Mouse (Mus musculus) left cerebral cortex, postnatal 36 days (tissue): ENCODE measurements around the gene Endov. TPM values are rescaled to one million over a fixed set of nuclear protein-coding genes. Genes with fewer than 3 reads are reported as not detected.

Experiments
- DNase-seq, 2 experiments: peaks; one replicate each; pipeline ENCODE4 v3.0.0; 2021 to 2022; ENCODE audit warnings: low spot score in 2 of 2, mixed read lengths in 1 of 2
- intact Hi-C: fragments of 180-260 bp; cut with DNase I; formaldehyde crosslinking; loops from one replicate; pipeline ENCODE4 v1.15.1; 2025
- total RNA-seq, 2 experiments: library from RNA; stranded (reverse); gene quantifications; 2 replicates each; pipeline ENCODE4 v1.2.3; 2021

Gene Endov
- 10 to 100 TPM; 30.6 to 31.0 TPM for total RNA-seq

DNA sequence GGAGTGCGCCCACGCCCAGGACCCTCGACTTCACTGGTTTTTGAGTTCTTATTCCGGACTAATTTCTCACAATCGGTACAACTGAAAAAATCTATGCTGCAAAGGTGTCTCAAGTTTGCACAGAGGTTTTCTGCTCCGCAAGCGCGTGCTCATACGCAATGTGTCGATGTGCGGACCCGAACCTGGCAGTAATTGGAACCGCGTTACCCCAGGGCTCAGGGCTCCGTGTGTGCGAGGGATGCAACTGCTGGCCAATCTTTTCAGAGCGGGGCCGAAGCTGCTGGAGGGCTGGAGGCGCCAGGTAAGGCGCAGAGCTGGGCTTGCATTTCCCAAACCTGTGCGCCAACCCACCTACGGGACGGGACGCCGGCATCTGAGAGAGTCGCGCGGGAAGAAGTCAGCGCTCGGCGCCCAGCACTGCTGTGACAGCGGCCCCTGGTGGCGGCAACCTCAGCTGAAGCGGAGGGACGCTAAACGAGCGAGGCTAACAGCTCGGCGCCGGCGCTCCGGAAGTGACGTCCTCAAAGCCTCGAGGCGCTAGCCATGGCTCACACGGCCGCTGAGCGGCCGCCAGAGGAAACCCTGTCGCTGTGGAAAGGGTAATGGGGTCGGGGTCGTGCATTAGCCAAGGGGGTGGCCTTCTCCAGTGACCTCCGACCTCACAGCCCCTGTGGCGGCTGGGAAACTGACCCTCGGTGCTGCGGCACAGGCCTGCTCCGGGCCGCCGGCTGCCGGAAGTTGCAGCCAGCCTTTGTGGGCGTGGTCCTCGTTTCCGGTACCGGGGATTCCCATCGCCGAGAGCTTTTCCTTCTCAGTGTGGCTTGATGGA, at the start of gene Endov:
TSS of gene Endov (plus strand) at position 487 of the 829 bp plus-strand sequence.
- intact Hi-C loops: loop anchor here (2.0 kb wide), 1 partner anchor 192 kb away; no protein-coding TSS in a partner anchor
- peak; percentile 99 for DNase-seq

DNA sequence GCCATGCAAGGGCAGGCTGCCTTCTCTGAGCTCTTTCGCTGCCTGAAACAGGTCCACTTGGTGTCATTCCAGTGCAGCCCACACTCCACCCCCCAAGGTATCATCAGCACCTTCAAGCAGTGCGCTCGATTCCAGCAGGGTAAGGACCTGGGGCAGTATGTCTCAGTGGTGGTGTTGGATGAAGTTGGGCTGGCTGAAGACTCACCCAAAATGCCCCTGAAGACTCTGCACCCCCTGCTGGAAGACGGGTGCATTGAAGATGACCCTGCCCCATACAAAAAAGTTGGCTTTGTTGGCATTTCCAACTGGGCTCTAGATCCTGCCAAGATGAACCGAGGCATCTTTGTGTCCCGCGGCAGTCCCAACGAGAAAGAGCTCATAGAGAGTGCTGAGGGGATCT, 48.9 kb upstream of the Endov start:
- DNase-seq: no peak
- intact Hi-C loops: no loop called here

GRCm38 (mm10) chr11:119443442-119443841, 47.7 kb upstream of the Endov start:
- intact Hi-C loops: no loop called here
- DNase-seq: no peak

DNA sequence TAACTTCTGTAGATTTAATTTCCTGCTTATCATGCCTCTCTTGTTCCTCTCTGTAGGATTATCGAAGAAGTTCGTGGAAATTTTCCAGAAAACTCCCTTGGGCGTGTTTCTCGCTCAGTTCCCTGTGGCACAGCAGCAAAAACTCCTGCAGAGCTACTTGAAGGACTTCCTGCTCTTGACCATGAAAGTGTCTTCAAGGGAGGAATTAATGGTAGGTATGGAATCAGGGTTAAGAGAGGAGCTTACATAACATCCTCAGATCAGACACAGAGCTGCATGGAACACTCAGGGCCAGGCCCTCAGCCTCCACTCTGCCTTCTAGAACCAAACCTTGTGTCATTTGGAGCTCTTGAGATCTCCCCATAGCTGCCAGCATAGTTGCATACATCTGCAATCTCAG, 35.0 kb upstream of the Endov start:
- intact Hi-C loops: no loop called here
- no peak for DNase-seq

DNA sequence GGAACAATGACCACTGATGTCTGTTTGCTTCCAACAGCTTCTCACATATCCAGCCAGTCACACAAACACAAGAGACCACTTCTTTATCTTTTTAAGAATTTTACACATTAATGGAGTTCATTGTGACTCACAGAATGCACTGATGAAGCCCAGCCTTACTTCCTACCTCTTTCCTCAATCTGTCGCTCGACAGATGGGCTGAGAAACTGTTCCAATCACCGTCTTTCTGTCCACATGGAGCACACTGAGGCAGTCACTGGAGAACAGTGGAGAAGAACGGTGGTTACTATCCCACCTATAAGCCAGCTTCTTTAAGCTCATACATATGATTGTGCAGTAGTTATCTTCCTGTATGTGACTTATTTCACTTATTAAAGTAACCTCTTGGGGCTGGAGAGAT, 13.3 kb upstream of the Endov start:
- intact Hi-C loops: no loop called here
- DNase-seq: no peak

- intact Hi-C loops: loop anchor here (2.0 kb wide), 1 partner anchor 193 kb away; no protein-coding TSS in a partner anchor
- DNase-seq: no peak
Observed at GRCm38 (mm10) chr11:119491690-119492087, 542 bp downstream of the Endov start.

GRCm38 (mm10) chr11:119492830-119493229, 1.7 kb downstream of the Endov start:
- intact Hi-C loops: no loop called here
- no peak for DNase-seq

- intact Hi-C loops: no loop called here
- no peak for DNase-seq
Observed at GRCm38 (mm10) chr11:119493516-119493915, 2.4 kb downstream of the Endov start.

DNA sequence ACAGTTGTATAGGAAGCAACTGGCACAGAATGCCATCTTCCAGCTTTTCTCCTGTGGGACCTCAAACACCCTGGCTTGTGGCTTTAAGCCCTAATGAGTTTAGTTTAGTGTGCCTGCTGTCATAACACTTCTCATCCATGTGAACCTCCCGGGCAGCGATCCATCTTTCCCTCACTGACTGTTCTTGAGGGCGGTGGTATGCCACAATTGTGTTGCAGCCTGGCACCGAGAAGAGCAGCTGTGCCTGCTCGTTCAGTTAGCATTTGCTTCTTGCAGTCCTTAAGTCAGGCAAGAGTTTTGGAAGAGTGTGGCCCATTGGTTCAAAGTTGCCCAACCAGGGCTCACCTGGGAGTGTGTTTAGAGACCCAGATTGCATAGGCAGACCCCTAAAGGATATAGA, 5.0 kb downstream of the Endov start:
- no peak for DNase-seq
- intact Hi-C loops: no loop called here

DNA sequence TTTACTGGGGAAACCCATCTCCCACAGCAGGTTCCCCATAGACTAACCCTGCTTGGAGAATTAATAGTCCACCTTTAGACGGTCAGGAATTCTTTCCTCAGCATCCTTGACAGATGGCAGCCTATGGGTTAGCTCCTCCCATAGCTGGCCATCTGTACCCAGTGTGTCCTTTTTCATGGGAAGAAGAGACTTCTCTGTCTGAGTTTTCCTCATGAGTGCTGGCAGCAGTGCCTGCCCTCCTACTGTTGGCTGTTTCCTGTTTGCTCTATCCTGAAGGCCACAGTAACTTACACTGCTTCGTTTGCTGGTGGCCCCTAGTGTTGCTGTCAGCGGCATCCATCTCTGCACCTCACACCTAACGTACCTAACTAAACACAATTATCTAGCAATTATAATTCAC, 6.3 kb downstream of the Endov start:
- intact Hi-C loops: no loop called here
- no peak for DNase-seq

DNA sequence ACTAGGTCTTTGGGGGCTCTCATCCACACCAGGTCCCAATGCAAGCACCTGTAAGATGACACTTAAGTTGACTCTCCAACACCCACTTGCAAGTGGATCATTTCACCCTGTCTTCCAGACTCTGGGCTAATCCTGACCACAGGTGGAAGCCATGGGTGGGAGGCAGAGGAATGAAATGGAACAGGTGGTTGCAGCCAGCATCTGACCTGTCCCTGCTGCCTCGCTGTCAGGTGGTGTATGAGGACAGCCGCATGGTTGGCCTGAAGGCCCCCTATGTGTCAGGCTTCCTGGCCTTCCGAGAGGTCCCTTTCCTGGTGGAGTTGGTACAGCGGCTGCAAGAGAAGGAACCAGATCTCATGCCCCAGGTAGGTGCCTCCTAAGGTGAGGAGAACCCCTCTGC, 8.2 kb downstream of the Endov start:
- intact Hi-C loops: no loop called here
- DNase-seq: no peak

- intact Hi-C loops: loop anchor here (5.0 to 10.0 kb wide), 3 partner anchors 102 to 495 kb away; partner anchors contain the start of gene Rptor
- DNase-seq: no peak
Observed at GRCm38 (mm10) chr11:119500011-119500410, 8.9 kb downstream of the Endov start.

DNA sequence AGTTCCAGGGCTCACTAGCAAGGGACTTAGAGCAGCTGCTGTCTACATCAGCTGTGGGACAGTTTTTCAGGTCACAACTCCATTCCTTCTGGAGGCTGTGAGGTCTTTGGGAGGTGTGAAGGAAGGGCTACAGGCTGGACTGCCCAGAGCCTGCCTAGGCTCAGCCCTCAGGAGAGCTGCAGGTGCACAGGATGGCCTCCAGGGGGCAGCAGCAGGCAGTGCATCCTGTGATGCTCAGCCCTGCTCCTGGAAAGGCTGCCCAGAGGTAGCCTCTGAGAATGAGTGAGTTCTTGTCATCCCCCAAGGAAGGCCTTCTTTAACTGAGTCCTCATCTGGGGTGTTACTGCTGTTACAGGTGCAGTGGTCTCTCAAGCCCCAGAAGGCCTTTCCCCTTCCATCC, 12.5 kb downstream of the Endov start:
- DNase-seq: peak; percentile 72 to 74
- intact Hi-C loops: loop anchor here (1.0 to 10.0 kb wide), 4 partner anchors 99 to 491 kb away; partner anchors contain the start of gene Rptor

GRCm38 (mm10) chr11:119506386-119506785, 15.2 kb downstream of the Endov start:
- DNase-seq: no peak
- intact Hi-C loops: loop anchor here (10.0 kb wide), 1 partner anchor 488 kb away; no protein-coding TSS in a partner anchor

DNA sequence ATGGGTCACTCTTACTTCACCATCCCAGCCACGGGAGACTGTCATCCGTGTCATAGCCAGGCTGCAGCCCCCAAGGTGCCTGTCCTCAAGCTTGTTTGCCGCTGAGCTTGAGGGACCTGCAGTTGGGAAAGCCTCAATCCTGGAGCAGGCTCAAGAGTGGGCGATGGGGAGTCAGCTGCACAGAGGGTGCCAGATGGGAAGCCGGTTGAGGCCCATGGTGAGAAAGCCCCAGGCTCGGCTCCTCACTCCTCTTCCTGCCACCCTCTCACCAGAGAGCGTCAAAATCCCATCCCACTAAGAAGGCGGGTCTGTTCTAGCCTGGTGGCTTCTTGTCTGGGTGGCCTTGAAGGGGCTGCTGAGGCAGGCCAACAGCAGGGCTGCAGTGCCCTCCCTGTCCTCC, 16.6 kb downstream of the Endov start:
- intact Hi-C loops: loop anchor here (10.0 kb wide), 1 partner anchor 487 kb away; no protein-coding TSS in a partner anchor
- peak; percentile 74 to 81 for DNase-seq

- intact Hi-C loops: loop anchor here (10.0 kb wide), 1 partner anchor 486 kb away; no protein-coding TSS in a partner anchor
- no peak for DNase-seq
Observed at GRCm38 (mm10) chr11:119509165-119509776, 18.1 kb downstream of the Endov start.

DNA sequence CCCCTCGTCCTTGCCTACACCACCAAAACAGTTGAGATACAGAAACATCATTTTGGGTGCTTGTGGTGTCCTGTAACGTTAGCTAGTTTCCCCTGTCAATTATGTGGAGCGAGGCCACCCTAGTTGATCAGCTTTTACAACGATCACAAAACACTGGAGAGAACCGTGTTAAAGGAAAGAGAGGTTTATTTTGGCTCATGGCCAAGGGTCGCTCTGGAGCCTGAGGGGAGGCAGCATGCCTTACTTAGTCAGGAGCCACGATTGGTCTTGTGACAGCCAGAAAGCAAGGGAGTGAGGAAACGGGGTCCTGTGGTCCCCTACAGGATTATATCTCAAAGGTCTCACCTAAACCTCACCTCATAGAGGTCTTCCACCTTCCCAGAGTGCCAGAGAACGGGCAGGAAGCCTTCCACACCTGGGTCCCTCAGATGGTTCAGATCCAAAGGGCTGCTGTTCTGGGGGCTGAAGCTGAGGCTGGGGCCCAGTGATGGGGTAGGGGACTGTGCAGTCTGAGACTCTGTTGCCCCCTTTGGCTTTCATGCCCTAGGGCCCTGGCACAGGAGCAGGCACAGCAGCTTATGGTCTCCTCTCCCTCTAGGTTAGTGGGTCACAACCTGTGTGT, 22.0 kb downstream of the Endov start:
- intact Hi-C loops: no loop called here
- no peak for DNase-seq

DNA sequence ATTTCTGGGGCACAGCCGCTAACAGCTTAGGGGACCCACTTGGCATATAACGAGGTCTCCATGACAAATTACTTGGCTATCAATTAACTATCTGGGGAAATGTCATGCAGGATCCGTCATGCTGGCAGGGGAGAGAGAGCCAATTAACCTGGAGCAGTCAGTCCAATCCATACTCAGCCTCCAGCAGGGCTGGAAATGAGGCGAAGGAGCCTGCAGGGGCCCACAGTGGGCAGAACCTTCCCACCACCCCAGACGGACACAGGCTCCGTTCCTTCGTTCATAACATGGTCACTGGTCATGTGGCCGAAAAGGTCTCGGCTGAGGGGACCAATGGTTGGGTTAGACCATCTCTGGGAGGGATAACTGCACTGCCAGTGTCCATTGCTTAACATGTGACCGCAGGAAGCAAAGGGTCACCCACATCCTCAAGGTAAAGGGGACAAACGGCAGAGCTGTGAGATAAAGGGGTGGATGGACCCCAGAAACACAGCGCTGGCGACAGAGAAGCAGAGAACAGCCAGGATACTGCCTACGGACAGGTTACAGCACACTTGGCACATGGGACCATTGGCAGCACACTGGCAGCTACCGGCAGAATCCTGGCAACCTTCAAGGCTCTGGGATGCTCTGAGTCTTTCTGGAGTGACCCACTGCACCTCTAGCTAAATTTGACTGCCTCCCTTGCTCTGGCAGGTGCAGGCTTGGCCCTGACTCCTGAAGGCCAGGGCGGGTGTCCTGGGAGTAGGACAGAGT, 23.1 kb downstream of the Endov start:
- no peak for DNase-seq
- intact Hi-C loops: loop anchor here (2.0 kb wide), 1 partner anchor 33 kb away; the partner anchor contains the start of gene Nptx1

DNA sequence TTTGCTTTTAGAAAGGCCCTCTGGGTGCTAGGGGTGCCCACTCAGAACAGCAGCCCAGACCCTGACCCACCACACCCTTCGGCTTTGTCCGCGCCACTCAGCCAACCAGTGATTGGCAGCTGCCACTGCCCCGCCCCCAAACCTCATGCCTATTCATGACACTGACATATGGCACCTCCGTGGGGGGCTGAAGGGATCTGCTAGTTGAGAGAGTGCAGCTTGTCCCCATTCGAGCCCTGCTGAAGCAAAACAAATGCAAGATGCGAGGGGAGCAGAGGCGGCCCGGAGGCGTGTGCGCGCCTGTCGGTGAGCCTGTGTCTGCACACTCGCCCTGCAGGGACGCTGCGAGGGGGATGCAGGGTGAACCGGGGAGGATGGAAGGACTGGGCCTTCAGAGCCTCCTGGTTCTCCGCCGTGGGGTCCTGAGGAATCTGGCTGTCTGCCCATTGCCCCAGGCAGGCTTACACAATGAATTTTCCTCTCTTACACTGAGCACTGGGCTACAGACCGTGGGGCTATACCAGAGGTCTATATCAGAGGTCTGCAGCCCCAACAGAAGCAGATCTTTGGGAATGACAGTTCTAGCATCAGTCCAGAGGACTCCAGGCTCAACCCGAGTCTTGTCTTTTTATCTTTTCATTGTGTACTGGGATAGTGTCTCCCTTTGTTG, 24.0 kb downstream of the Endov start:
- intact Hi-C loops: loop anchor here (2.0 kb wide), 1 partner anchor 32 kb away; the partner anchor contains the start of gene Nptx1
- peak; percentile 72 to 82 for DNase-seq
